Mouse (Mus musculus) heart, postnatal 14 days (tissue): Measurements from ENCODE around the gene Hipk2. TPM values are rescaled to one million over a fixed set of nuclear protein-coding genes. Genes with fewer than 3 reads are reported as not detected.
A peak's percentile ranks its signal among the peaks of the same experiment; 100 is the strongest.

Experiments used
- DNase-seq, 2 experiments: peaks; one replicate each; pipeline ENCODE4 v3.0.0; 2021 to 2022
- intact Hi-C: fragments of 180-260 bp; cut with DNase I; formaldehyde crosslinking; loops from one replicate; pipeline ENCODE4 v1.15.1; 2025
- total RNA-seq, 2 experiments: library from RNA; stranded (reverse); gene quantifications; 2 replicates each; pipeline ENCODE4 v1.2.3; 2021

The Hipk2 gene
- total RNA-seq, 2 experiments from 2014 or later: 88.5 to 88.9 TPM

GRCm38 (mm10) chr6:38839891-38840290, 36.1 kb downstream of the Hipk2 start:
- intact Hi-C loops: no loop called here
- DNase-seq: no peak

GRCm38 (mm10) chr6:38838061-38838460, 37.9 kb downstream of the Hipk2 start:
- DNase-seq: no peak
- intact Hi-C loops: no loop called here

- intact Hi-C loops: no loop called here
- DNase-seq: no peak
These were observed 40.7 kb downstream of the Hipk2 start for GRCm38 (mm10) chr6:38835217-38835616.

GRCm38 (mm10) chr6:38834727-38835126, 41.2 kb downstream of the Hipk2 start:
- intact Hi-C loops: no loop called here
- no peak for DNase-seq

- intact Hi-C loops: no loop called here
- no peak for DNase-seq
These were observed 42.2 kb downstream of the Hipk2 start for GRCm38 (mm10) chr6:38833721-38834120.

GRCm38 (mm10) chr6:38829452-38829851, 46.5 kb downstream of the Hipk2 start:
- no peak for DNase-seq
- intact Hi-C loops: no loop called here

- no peak for DNase-seq
- intact Hi-C loops: no loop called here
These were observed 47.8 kb downstream of the Hipk2 start for GRCm38 (mm10) chr6:38828211-38828610.

GRCm38 (mm10) chr6:38827435-38827834, 48.5 kb downstream of the Hipk2 start:
- intact Hi-C loops: no loop called here
- no peak for DNase-seq

GRCm38 (mm10) chr6:38826857-38827256, 49.1 kb downstream of the Hipk2 start:
- intact Hi-C loops: no loop called here
- no peak for DNase-seq

- DNase-seq: no peak
- intact Hi-C loops: no loop called here
These were observed 50.1 kb downstream of the Hipk2 start for GRCm38 (mm10) chr6:38825886-38826285.

GRCm38 (mm10) chr6:38823827-38824226, 52.1 kb downstream of the Hipk2 start:
- intact Hi-C loops: no loop called here
- DNase-seq: no peak

GRCm38 (mm10) chr6:38823164-38823563, 52.8 kb downstream of the Hipk2 start:
- intact Hi-C loops: no loop called here
- DNase-seq: no peak

- DNase-seq: no peak
- intact Hi-C loops: no loop called here
These were observed 54.3 kb downstream of the Hipk2 start for GRCm38 (mm10) chr6:38821686-38822085.

- intact Hi-C loops: no loop called here
- no peak for DNase-seq
These were observed 55.1 kb downstream of the Hipk2 start for GRCm38 (mm10) chr6:38820862-38821261.

GRCm38 (mm10) chr6:38816216-38816615, 59.7 kb downstream of the Hipk2 start:
- no peak for DNase-seq
- intact Hi-C loops: no loop called here

GRCm38 (mm10) chr6:38815582-38815981, 60.4 kb downstream of the Hipk2 start:
- no peak for DNase-seq
- intact Hi-C loops: no loop called here

- intact Hi-C loops: no loop called here
- DNase-seq: no peak
These were observed 61.3 kb downstream of the Hipk2 start for GRCm38 (mm10) chr6:38814690-38815089.

GRCm38 (mm10) chr6:38811459-38812145, 64.4 kb downstream of the Hipk2 start:
- intact Hi-C loops: no loop called here
- no peak for DNase-seq

GRCm38 (mm10) chr6:38810121-38810475, 65.9 kb downstream of the Hipk2 start:
- intact Hi-C loops: no loop called here
- no peak for DNase-seq

- intact Hi-C loops: no loop called here
These were observed 66.4 kb downstream of the Hipk2 start for GRCm38 (mm10) chr6:38809396-38810120.

GRCm38 (mm10) chr6:38808317-38808716, 67.6 kb downstream of the Hipk2 start:
- intact Hi-C loops: no loop called here
- no peak for DNase-seq

More at GRCm38 (mm10) chr6:38809396-38810120, 66.4 kb downstream of the Hipk2 start:
- DNase-seq: peak in 1 of 2 experiments; percentile 10

- DNase-seq: no peak
- intact Hi-C loops: no loop called here
These were observed 69.0 kb downstream of the Hipk2 start for GRCm38 (mm10) chr6:38806963-38807445.
